Mouse (Mus musculus): Measurements from ENCODE around the gene Ube2n. TPM values are rescaled to one million over a fixed set of nuclear protein-coding genes. Genes with fewer than 3 reads are reported as not detected.

Gene Ube2n
- polyA plus RNA-seq, 1 experiment from 2014 or later = 255 TPM

DNA sequence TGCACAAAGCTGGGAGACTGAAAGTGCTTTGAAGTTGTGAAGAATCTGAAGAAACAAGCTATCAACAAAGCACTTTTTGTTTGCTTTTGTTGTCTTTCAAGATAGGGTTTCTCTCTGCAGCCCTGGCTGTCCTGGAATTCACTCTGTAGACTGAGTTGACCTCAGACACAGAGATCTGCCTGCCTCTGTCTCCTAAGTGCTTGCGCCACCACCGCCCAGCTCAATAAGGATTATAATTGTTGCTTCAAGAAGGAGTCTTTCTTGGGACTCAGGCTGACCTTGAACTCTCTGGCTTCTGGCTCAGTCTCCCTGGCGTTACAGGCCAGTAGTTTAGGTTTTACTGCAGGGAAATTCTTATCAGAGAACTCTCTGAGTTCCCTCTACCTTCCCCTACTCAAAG, 51.8 kb downstream of the Ube2n start:
- Histone ChIP-seq H3K4me2 (ENCODE audit: low read length) (no peak overlapping the region), H3K4me1 (ENCODE audit: control insufficient read depth in 2 of 2, insufficient read depth in 2 of 2, low read length in 2 of 2) (peaks cover 12 to 14% of the 10 kb centered on the region in 2 experiments; a peak in 3 of 4 replicates), H3K36me3 (ENCODE audit: control insufficient read depth, insufficient read depth, low read length) (no peaks in the 10 kb centered on the region), H3K27me3 (ENCODE audit: control insufficient read depth, insufficient read depth, low read length) (no peaks in the 10 kb centered on the region), H3K27ac (replicated peaks in 1 of 2; ENCODE audit: control insufficient read depth in 1 of 2, insufficient read depth in 1 of 2, low read depth in 2 of 2, low read length in 2 of 2) (no peak overlapping the region), H3K4me3 (ENCODE audit: control insufficient read depth in 1 of 2, insufficient read depth in 1 of 2, low read depth in 1 of 2, low read length in 2 of 2) (no peak overlapping the region), H3K9ac (ENCODE audit: low read length) (no peak overlapping the region), H3K9me3 (ENCODE audit: control insufficient read depth, low read length) (no peaks in the 10 kb centered on the region)
- ATAC-seq (ENCODE audit: insufficient number of reproducible peaks, insufficient read depth, low FRiP score, low read depth) = no peak
- WGBS = 78% methylated on average over 3 of the region's 3 CpGs

DNA sequence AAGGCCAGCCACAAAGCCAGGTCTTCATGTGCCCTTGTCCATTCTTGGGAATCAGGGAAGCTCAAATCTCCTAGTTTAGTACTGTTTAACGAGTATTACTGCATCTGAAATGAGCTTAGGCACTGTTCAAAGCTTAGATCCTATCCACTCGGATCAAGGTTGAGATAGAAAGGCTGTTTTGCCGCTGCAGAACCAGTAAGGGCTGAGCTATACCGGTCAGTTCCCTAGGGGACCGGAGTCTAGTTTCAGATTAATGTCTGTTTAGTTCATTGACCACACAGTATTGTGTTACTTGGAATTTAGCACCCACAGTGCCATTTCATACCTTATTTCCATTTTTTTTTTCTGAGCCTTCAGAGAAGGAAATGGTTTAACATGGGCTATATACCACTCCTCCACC, 52.6 kb downstream of the Ube2n start:
- H3K4me3 ChIP-seq (ENCODE audit: control insufficient read depth in 1 of 2, insufficient read depth in 1 of 2, low read depth in 1 of 2, low read length in 2 of 2) = no peak overlapping the region
- H3K4me2 ChIP-seq (ENCODE audit: low read length) = no peak overlapping the region
- no peak overlapping the region for H3K9ac ChIP-seq (ENCODE audit: low read length)
- peaks cover 12 to 13% of the 10 kb centered on the region in 2 experiments; a peak in 3 of 4 replicates for H3K4me1 ChIP-seq (ENCODE audit: control insufficient read depth in 2 of 2, insufficient read depth in 2 of 2, low read length in 2 of 2)
- H3K36me3 ChIP-seq (ENCODE audit: control insufficient read depth, insufficient read depth, low read length) = no peaks in the 10 kb centered on the region
- H3K27me3 ChIP-seq (ENCODE audit: control insufficient read depth, insufficient read depth, low read length) = no peaks in the 10 kb centered on the region
- H3K9me3 ChIP-seq (ENCODE audit: control insufficient read depth, low read length) = no peaks in the 10 kb centered on the region
- no peak for ATAC-seq (ENCODE audit: insufficient number of reproducible peaks, insufficient read depth, low FRiP score, low read depth)
- H3K27ac ChIP-seq (replicated peaks in 1 of 2; ENCODE audit: control insufficient read depth in 1 of 2, insufficient read depth in 1 of 2, low read depth in 2 of 2, low read length in 2 of 2) = no peak overlapping the region
- 80% methylated on average over 5 of the region's 5 CpGs for WGBS

DNA sequence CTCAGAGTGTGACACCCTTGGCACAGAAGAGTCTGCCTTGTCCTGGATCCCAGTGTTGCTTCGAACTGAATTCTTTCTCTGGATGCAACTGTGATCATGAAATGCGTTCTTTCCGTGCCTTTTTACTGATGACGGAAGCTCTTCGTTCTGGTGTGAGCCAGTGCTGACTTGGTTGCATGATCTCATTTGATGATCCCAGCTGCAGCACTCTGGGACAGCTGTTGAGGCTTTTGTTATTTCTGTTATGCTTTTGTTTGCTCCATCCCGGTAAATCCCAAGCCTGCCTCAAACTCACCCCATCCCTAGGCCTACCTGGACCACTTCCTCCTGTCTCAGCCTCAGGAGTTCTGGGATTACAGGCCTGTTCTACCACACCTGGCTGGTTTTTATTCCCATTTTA, 53.1 kb downstream of the Ube2n start:
- Histone ChIP-seq H3K9me3 (ENCODE audit: control insufficient read depth, low read length) (no peaks in the 10 kb centered on the region), H3K27ac (replicated peaks in 1 of 2; ENCODE audit: control insufficient read depth in 1 of 2, insufficient read depth in 1 of 2, low read depth in 2 of 2, low read length in 2 of 2) (no peak overlapping the region), H3K4me1 (ENCODE audit: control insufficient read depth in 2 of 2, insufficient read depth in 2 of 2, low read length in 2 of 2) (peaks cover 12 to 13% of the 10 kb centered on the region in 2 experiments; a peak in 3 of 4 replicates), H3K9ac (ENCODE audit: low read length) (no peak overlapping the region), H3K27me3 (ENCODE audit: control insufficient read depth, insufficient read depth, low read length) (no peaks in the 10 kb centered on the region), H3K4me2 (ENCODE audit: low read length) (no peak overlapping the region), H3K4me3 (ENCODE audit: control insufficient read depth in 1 of 2, insufficient read depth in 1 of 2, low read depth in 1 of 2, low read length in 2 of 2) (no peak overlapping the region), H3K36me3 (ENCODE audit: control insufficient read depth, insufficient read depth, low read length) (no peaks in the 10 kb centered on the region)
- 82% methylated on average over 6 of the region's 6 CpGs for WGBS
- no peak for ATAC-seq (ENCODE audit: insufficient number of reproducible peaks, insufficient read depth, low FRiP score, low read depth)

DNA sequence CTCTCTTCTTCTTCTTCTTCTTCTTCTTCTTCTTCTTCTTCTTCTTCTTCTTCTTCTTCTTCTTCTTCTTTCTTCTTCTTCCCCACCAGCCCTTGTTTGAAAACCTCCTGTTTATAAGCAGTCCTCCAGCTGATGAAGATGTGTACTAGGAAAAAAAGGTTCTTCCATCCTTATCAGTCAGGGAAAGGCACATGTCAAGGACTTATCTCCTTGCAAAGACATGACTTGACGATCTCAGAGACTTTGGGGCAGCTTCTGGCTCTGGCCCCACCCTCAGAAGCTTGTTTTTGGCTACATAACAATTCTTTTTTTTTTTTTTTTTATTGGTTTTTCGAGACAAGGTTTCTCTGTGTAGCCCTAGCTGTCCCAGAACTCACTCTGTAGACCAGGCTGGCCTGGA, 54.5 kb downstream of the Ube2n start:
- no peak for ATAC-seq (ENCODE audit: insufficient number of reproducible peaks, insufficient read depth, low FRiP score, low read depth)

DNA sequence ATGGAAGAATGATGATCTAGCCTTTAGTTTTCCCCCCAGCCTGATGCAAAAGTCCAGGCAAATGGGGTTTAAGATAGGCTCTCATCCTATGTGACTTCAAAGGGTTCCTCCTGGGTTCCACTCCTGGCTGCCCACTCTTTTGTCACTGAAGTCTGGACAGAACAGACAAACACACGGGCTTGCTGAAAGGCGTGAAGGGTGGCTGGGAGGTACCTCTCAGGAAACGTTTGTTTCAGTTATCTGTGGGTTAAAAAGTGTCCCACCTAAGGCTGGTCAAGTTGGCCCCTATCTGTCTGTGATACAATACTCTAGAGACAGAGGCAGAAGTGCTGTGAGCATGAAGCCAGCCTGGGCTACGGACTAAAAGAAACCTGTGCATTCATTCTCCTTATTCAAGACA, 60.0 kb downstream of the Ube2n start:
- Histone ChIP-seq H3K27me3 (ENCODE audit: control insufficient read depth, insufficient read depth, low read length) (no peaks in the 10 kb centered on the region), H3K4me1 (ENCODE audit: control insufficient read depth in 2 of 2, insufficient read depth in 2 of 2, low read length in 2 of 2) (peaks cover 0 to 2% of the 10 kb centered on the region in 2 experiments; a peak in 1 of 4 replicates), H3K36me3 (ENCODE audit: control insufficient read depth, insufficient read depth, low read length) (no peaks in the 10 kb centered on the region), H3K27ac (replicated peaks in 1 of 2; ENCODE audit: control insufficient read depth in 1 of 2, insufficient read depth in 1 of 2, low read depth in 2 of 2, low read length in 2 of 2) (no peak overlapping the region), H3K4me2 (ENCODE audit: low read length) (no peak overlapping the region), H3K9ac (ENCODE audit: low read length) (no peak overlapping the region), H3K4me3 (ENCODE audit: control insufficient read depth in 1 of 2, insufficient read depth in 1 of 2, low read depth in 1 of 2, low read length in 2 of 2) (no peak overlapping the region), H3K9me3 (ENCODE audit: control insufficient read depth, low read length) (no peaks in the 10 kb centered on the region)
- 60% methylated on average over 4 of the region's 4 CpGs for WGBS
- no peak for ATAC-seq (ENCODE audit: insufficient number of reproducible peaks, insufficient read depth, low FRiP score, low read depth)

More for the DNA sequence above, 54.5 kb downstream of the Ube2n start:
- H3K36me3 ChIP-seq (ENCODE audit: control insufficient read depth, insufficient read depth, low read length) = no peaks in the 10 kb centered on the region
- 29% methylated on average over 2 of the region's 2 CpGs for WGBS
- no peak overlapping the region for H3K27ac ChIP-seq (replicated peaks in 1 of 2; ENCODE audit: control insufficient read depth in 1 of 2, insufficient read depth in 1 of 2, low read depth in 2 of 2, low read length in 2 of 2)
- H3K9ac ChIP-seq (ENCODE audit: low read length) = no peak overlapping the region
- H3K4me2 ChIP-seq (ENCODE audit: low read length) = no peak overlapping the region
- no peaks in the 10 kb centered on the region for H3K27me3 ChIP-seq (ENCODE audit: control insufficient read depth, insufficient read depth, low read length)
- H3K4me3 ChIP-seq (ENCODE audit: control insufficient read depth in 1 of 2, insufficient read depth in 1 of 2, low read depth in 1 of 2, low read length in 2 of 2) = no peak overlapping the region
- H3K9me3 ChIP-seq (ENCODE audit: control insufficient read depth, low read length) = no peaks in the 10 kb centered on the region
- H3K4me1 ChIP-seq (ENCODE audit: control insufficient read depth in 2 of 2, insufficient read depth in 2 of 2, low read length in 2 of 2) = peaks cover 10 to 13% of the 10 kb centered on the region in 2 experiments; a peak in 3 of 4 replicates

DNA sequence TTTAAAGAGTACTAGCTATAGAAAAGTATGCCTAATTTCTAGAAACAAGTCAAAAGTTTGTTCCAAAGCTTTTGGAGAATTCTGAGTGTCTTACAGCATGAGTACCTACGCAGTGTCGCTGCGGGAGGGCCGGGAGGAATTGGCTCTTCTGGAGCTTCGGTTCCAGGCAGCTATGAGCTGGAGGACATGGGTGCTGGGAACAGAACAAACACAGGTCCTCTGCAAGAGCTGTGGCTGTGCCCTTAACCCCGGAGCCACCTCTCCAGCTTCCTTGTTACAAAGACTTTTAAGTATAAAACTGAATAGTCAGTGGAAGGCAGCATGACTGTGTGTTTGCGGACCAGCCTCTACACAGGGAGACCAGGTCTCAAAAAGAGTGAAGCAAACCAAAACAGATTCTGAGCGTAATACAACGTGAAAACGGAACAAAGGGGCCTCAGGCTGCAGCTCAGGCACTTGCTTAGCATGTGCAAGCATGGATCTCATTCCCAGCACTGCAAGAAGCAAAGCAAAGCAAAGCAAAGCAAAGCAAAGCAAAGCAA, 61.0 kb downstream of the Ube2n start:
- no peaks in the 10 kb centered on the region for H3K36me3 ChIP-seq (ENCODE audit: control insufficient read depth, insufficient read depth, low read length)
- H3K4me2 ChIP-seq (ENCODE audit: low read length) = no peak overlapping the region
- no peak overlapping the region for H3K9ac ChIP-seq (ENCODE audit: low read length)
- WGBS = 78% methylated on average over 10 of the region's 10 CpGs
- ATAC-seq (ENCODE audit: insufficient number of reproducible peaks, insufficient read depth, low FRiP score, low read depth) = no peak
- H3K27ac ChIP-seq (replicated peaks in 1 of 2; ENCODE audit: control insufficient read depth in 1 of 2, insufficient read depth in 1 of 2, low read depth in 2 of 2, low read length in 2 of 2) = no peak overlapping the region
- H3K9me3 ChIP-seq (ENCODE audit: control insufficient read depth, low read length) = no peaks in the 10 kb centered on the region
- H3K4me3 ChIP-seq (ENCODE audit: control insufficient read depth in 1 of 2, insufficient read depth in 1 of 2, low read depth in 1 of 2, low read length in 2 of 2) = no peak overlapping the region
- peaks cover 0 to 2% of the 10 kb centered on the region in 2 experiments; a peak in 1 of 4 replicates for H3K4me1 ChIP-seq (ENCODE audit: control insufficient read depth in 2 of 2, insufficient read depth in 2 of 2, low read length in 2 of 2)
- no peaks in the 10 kb centered on the region for H3K27me3 ChIP-seq (ENCODE audit: control insufficient read depth, insufficient read depth, low read length)

DNA sequence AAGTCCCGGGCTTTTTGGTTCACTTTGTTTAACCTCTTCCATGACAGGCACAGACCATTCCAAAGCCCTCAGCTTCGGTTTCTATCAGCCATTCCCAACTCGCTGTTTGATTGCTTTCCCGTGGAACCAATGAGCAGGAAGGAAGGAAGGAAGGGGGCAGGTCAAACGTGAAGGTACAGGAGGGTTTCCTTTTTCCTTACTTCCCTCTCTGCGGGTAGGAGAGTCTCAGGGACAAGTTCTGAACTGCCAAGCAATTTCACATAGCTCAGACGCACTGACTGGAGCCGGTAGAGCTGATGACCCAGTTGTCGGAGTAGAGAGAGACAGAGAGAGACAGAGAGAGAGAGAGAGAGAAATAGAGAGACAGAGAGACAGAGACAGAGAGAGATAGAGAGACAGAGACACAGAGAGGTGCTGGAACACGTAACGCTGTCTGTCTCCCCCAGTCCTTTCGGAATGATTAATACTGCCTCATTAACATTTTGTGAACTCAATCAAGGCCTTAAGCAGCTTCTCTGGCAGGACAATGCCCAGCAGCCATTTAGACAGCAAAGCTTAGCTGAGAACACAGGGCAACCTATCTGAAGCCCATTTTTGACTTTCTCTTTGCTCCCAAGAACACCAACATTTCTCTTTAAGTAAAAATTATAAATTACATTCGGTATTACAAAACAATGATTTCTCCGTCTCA, 62.1 kb downstream of the Ube2n start:
- Histone ChIP-seq H3K4me1 (ENCODE audit: control insufficient read depth in 2 of 2, insufficient read depth in 2 of 2, low read length in 2 of 2) (peaks cover 0 to 2% of the 10 kb centered on the region in 2 experiments; a peak in 1 of 4 replicates), H3K36me3 (ENCODE audit: control insufficient read depth, insufficient read depth, low read length) (no peaks in the 10 kb centered on the region), H3K27me3 (ENCODE audit: control insufficient read depth, insufficient read depth, low read length) (no peaks in the 10 kb centered on the region), H3K9me3 (ENCODE audit: control insufficient read depth, low read length) (no peaks in the 10 kb centered on the region), H3K4me2 (ENCODE audit: low read length) (no peak overlapping the region), H3K4me3 (ENCODE audit: control insufficient read depth in 1 of 2, insufficient read depth in 1 of 2, low read depth in 1 of 2, low read length in 2 of 2) (no peak overlapping the region), H3K9ac (ENCODE audit: low read length) (no peak overlapping the region), H3K27ac (replicated peaks in 1 of 2; ENCODE audit: control insufficient read depth in 1 of 2, insufficient read depth in 1 of 2, low read depth in 2 of 2, low read length in 2 of 2) (no peak overlapping the region)
- ATAC-seq (ENCODE audit: insufficient number of reproducible peaks, insufficient read depth, low FRiP score, low read depth) = no peak
- 66% methylated on average over 14 of the region's 14 CpGs for WGBS
